Mouse (Mus musculus) cortical plate, adult 2 months (tissue): ENCODE data around the gene Olfr382. TPM values are rescaled to one million over a fixed set of nuclear protein-coding genes. Genes with fewer than 3 reads are reported as not detected.
"Not testable (repeated sequence)": the region's sequence is repeated elsewhere in the genome, so short reads cannot be mapped to it uniquely, and the experiment has no call there.

ENCODE experiments used
- H3K27ac ChIP-seq: fragments of 200-500 bp; 2 replicates; pipeline ENCODE4 v1.5.1; 2012; ENCODE audit warnings: low read length, control low read depth, inconsistent platforms; ENCODE audit not compliant: insufficient read depth
- H3K4me1 ChIP-seq: fragments of 200-500 bp; 2 replicates; pipeline ENCODE4 v1.6.1; 2011; ENCODE audit warnings: low read length; ENCODE audit not compliant: control insufficient read depth, insufficient read depth
- H3K4me3 ChIP-seq: fragments of 200-500 bp; 2 replicates; pipeline ENCODE4 v1.5.1; 2011; ENCODE audit warnings: mild to moderate bottlenecking, low read length, control low read depth; ENCODE audit not compliant: insufficient read depth
- CTCF ChIP-seq: fragments of 200-500 bp; IDR thresholded peaks from 2 replicates; pipeline ENCODE4 v1.5.1; 2011; ENCODE audit warnings: mild to moderate bottlenecking, control low read depth, low read length; ENCODE audit not compliant: insufficient read depth; ENCODE audit errors: extremely low read depth
- POLR2A ChIP-seq: fragments of 200-500 bp; IDR thresholded peaks from 2 replicates; pipeline ENCODE4 v1.6.1; 2011; ENCODE audit warnings: mild to moderate bottlenecking, low read length, control low read depth; ENCODE audit not compliant: insufficient read depth; ENCODE audit errors: extremely low read depth
- polyA plus RNA-seq: library from polyadenylated mRNA; depleted of rRNA; stranded (reverse); fragments of >200 nt; gene quantifications from 2 replicates; pipeline ENCODE4 v1.2.3, GENCODE M21; 2012; rRNA removed

The Olfr382 gene
- polyA plus RNA-seq, result not detected in 2 replicates

DNA sequence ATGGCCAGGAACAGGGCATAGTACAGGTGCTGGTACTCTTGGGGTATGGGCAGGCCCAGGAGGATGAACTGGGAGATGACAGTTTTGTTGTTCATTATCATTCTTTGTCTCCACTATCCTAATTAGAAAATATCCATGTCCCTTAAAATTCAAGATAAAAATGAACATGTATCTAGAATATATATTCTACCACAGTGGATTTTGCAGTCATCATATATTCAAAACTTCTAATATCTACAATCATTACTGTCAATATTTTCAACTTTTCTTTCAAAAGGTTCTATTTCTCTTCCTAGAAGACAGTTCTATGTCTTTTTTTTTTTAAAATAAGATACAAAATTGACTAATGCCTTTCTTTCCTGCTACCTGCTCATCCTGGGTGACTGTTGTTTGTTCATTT, at the start of gene Olfr382:
Olfr382 (minus strand) TSS at position 101 of the 400 bp plus-strand sequence.
- TF ChIP-seq POLR2A (no peak), CTCF (no peak)
- Histone ChIP-seq H3K27ac (no peak within 1 kb of the TSS), H3K4me1 (no peaks in the 10 kb centered on the region), H3K4me3 (no peak within 1 kb of the TSS)

- not testable (repeated sequence) for H3K4me1 ChIP-seq, H3K27ac ChIP-seq
Observed at GRCm38 (mm10) chr11:73528971-73529370, 12.0 kb upstream of the Olfr382 start.

GRCm38 (mm10) chr11:73491503-73491902, 25.5 kb downstream of the Olfr382 start, which contains the start of gene Olfr381:
TSS of gene Olfr381 (minus strand) at chr11:73491603.
- Histone ChIP-seq H3K4me1 (no peaks in the 10 kb centered on the region), H3K27ac (no peak within 1 kb of the TSS), H3K4me3 (no peak within 1 kb of the TSS)
- no peak for TF ChIP-seq CTCF

More at GRCm38 (mm10) chr11:73528971-73529370, 12.0 kb upstream of the Olfr382 start:
- not testable (repeated sequence) for H3K4me3 ChIP-seq

Other genes with a start within 250 kb of the Olfr382 start
- 0.52 and 0.62 TPM in 2 replicates for gene Trpv3, start 249.8 kb downstream of the Olfr382 start, polyA plus RNA-seq
- gene Aspa, start 187.6 kb downstream of the Olfr382 start, polyA plus RNA-seq, result 29.5 and 34.3 TPM in 2 replicates
- not detected in 2 replicates for gene Gm49340, start 187.5 kb downstream of the Olfr382 start, polyA plus RNA-seq
- 0.08 and 0.13 TPM in 2 replicates for gene Spata22, start 187.5 kb downstream of the Olfr382 start, polyA plus RNA-seq
- not detected in 2 replicates for gene Olfr20, start 166.4 kb downstream of the Olfr382 start, polyA plus RNA-seq
- not detected in 2 replicates for gene Olfr376, start 146.0 kb downstream of the Olfr382 start, polyA plus RNA-seq
- not detected in 2 replicates for gene Olfr1, start 117.6 kb downstream of the Olfr382 start, polyA plus RNA-seq
- gene Olfr378, start 88.7 kb downstream of the Olfr382 start, polyA plus RNA-seq, result not detected in 2 replicates
- gene Olfr380, start 59.7 kb downstream of the Olfr382 start, polyA plus RNA-seq, result not detected in 2 replicates
- not detected in 2 replicates for gene Olfr381, start 25.6 kb downstream of the Olfr382 start, polyA plus RNA-seq
- gene Olfr385, start 75.8 kb upstream of the Olfr382 start, polyA plus RNA-seq, result not detected in 2 replicates
- not detected in 2 replicates for gene Olfr384, start 81.4 kb upstream of the Olfr382 start, polyA plus RNA-seq
- not detected in 2 replicates for gene Zfp735, start 171.6 kb upstream of the Olfr382 start, polyA plus RNA-seq